Mouse (Mus musculus) liver (tissue): Measurements from ENCODE around the gene Abi1.
"Not testable (repeated sequence)": the region's sequence is repeated elsewhere in the genome, so short reads cannot be mapped to it uniquely, and the experiment has no call there.

Experiments used
- DNase-seq: peaks from one replicate; pipeline ENCODE4 v3.0.0-alpha.2; 2020; ENCODE audit warnings: mixed read lengths

Abi1 gene

GRCm38 (mm10) chr2:23040001-23040646 is at the start of gene Abi1:
Abi1 (minus strand) TSS chr2:23040241.
- DNase-seq = peak; percentile 93

- DNase-seq = no peak
Observed at GRCm38 (mm10) chr2:23084540-23084939, 44.5 kb upstream of the Abi1 start.

DNA sequence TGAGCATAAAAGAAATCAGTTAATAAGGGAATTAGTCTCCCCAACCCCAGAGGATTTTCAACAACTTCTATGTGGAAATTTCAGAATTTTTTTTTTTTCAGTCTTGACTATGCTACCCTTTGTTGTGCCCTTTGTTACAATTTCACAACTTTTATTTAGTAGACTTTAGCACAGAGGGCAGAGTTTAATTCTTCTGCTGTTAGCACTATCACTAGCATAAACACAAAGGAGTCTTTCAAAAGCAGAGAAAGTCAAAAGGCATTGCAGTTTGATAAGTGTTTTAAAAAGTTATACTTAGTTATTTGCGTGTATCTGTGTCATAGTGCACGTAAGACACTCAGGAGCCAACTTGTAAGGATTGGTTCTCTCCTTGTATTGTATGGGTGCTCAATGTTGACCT is 38.5 kb upstream of the Abi1 start:
- DNase-seq = no peak

- DNase-seq = no peak
Observed at GRCm38 (mm10) chr2:23077693-23078092, 37.7 kb upstream of the Abi1 start.

GRCm38 (mm10) chr2:23076783-23077182 is 36.7 kb upstream of the Abi1 start:
- no peak for DNase-seq

GRCm38 (mm10) chr2:23075846-23076245 is 35.8 kb upstream of the Abi1 start:
- DNase-seq = no peak

DNA sequence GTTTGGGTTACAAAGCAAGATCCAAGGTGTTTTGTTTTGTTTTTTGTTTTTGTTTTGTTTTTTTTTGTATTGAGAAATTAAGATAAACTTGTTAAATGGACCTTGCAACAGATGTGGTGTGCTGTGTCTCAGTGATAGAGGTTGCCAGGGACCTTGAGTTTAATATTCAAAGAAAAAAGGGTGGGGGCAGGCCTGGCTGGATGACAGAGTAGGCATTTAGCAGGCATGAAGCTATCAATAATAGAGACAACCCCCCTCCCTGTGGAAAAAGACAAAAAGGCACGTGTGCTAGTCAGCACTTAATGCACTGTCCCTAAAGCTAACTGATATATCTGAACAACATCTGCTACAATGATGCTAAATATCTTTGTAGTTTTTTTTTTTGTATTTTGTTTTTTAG is 31.4 kb upstream of the Abi1 start:
- no peak for DNase-seq

- no peak for DNase-seq
Observed at GRCm38 (mm10) chr2:23070491-23070890, 30.4 kb upstream of the Abi1 start.

GRCm38 (mm10) chr2:23068894-23069744 is 29.1 kb upstream of the Abi1 start:
- peak; percentile 95 for DNase-seq

DNA sequence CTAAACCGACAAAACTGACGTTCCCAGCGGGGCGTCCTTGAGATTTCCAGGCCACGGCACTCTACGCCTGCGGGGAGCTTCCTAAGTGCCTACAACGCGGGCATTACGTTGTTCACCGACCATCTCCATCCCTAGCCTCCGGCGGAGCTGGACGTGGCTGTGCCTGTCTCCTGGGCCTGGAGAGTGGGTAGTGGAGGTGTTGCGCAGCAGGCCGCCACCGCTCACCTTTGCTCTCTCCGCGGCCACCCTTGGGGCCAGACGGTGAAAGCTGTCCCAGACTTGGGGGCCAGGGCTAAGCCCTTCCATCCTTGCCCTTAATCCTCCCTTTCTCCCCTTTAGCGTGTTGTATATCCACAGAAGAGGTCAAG is 28.3 kb upstream of the Abi1 start:
- DNase-seq = peak; percentile 50

- DNase-seq = peak; percentile 95
Observed at GRCm38 (mm10) chr2:23067552-23068369, 27.7 kb upstream of the Abi1 start, which contains the start of gene Acbd5. Acbd5 (plus strand) TSS chr2:23068167.

GRCm38 (mm10) chr2:23052523-23052922 is 12.5 kb upstream of the Abi1 start:
- peak; percentile 31 for DNase-seq

DNA sequence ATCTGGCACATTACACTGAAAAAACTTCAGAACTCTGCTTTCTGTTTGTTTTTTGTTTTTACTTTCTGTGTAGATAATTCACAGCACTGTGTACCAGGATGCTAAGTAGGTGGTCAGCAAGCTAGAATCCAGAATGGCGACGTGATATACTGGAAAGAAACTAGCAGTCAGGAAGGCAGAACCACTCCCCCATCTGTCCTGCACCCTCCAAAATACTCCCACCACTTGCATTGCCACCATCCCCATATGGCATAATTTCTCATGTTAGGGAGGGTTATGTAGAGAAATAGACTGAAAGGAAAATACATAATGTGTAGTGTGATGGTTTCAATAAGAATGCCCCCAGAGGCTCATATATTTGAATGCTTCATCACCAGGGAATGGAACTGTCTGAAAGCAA is 11.8 kb upstream of the Abi1 start:
- no peak for DNase-seq

DNA sequence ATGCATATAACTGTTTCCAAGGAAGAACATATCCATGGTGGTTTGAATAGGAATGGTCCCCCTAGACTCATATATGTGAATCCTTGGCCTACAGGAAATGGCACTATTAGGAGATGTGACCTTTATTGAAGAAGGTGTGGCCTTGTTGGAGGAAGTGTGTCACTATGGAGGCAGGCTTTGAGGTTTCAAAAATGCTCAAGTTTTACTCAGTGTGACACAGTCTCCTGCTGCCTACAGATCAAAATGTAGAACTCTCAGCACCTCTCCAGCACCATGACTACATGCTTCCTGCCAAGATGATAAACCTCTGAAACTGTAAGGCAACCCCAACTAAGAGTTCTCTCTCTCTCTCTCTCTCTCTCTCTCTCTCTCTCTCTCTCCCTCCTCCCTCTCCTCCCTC is 8.0 kb upstream of the Abi1 start:
- no peak for DNase-seq

GRCm38 (mm10) chr2:23045703-23046102 is 5.7 kb upstream of the Abi1 start:
- no peak for DNase-seq

DNA sequence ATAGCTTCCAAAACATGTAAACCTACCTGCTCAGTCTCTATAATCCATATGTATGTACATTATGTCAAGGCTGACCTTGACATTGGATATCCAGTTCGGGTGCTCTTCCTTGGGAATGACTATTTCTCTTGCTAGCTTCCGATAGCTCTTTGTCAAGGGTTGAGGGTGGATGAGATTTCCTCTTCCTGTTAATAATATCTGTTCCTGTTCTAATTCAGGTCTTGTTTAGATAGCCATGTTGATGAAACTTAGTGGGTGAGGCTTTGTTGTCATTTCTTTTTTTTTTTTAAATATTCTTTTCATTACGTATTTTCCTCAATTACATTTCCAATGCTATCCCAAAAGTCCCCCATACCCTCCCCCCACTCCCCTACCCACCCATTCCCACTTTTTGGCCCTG is 2.1 kb upstream of the Abi1 start:
- no peak for DNase-seq

GRCm38 (mm10) chr2:23041457-23041856 is 1.4 kb upstream of the Abi1 start:
- no peak for DNase-seq

DNA sequence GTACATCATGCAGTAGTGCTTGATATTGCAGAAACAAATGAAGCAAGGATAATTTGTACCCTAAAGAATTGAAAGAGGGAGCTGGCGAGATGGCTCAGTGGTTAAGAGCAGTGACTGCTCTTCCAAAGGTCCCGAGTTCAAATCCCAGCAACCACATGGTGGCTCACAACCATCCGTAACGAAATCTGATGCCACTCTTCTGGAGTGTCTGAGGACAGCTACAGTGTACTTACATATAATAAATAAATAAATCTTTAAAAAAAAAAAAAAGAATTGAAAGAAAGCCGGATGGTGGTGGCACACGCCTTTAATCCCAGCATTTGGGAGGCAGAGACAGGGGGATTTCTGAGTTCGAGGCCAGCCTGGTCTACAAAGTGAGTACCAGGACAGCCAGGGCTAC is 649 bp upstream of the Abi1 start:
- not testable (repeated sequence) for DNase-seq

DNA sequence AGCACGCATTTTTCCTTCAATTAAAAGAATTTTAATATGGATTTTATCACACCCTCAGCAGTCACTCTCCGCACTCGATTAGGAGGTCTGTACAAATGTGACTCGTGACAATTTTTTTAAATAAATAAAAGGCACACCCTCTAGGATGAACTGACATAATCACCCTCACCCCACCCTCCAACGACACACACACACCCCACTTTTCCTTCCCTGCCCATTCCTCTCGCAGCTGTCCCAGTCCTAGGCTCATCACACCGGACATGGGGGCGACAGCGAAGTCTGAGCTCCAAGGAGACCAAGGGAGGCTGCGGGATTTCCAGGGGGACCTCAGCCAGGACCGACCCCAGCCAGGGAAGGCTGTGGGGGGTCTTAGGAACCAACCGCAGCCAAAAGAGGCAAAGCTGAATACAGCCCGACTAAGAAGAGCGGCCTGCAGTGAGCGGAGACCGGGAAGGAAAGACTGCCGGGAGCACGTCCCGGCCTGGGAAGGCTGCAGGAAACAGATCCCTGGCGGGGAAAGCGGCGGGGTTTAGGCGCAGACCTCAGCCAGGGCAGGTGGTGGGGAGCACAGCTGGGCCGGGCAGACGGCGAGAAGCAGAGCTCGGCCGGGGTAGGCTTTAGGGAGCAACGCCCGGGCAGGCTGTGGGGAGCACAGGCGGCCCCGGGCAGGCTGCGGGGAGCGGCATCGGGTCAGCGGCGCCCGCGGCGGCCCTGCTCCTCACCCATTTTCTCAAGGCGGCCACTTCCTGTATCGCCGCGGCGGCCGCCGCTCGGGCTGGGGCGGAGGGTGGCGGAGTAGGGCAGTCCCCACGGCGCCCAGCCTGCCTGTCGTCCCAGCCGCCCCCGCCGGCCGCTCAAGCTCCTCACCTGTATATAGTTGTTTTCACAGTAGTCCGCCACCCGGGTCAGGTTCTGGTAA is 700 bp downstream of the Abi1 start:
- DNase-seq = peak; percentile 73

DNA sequence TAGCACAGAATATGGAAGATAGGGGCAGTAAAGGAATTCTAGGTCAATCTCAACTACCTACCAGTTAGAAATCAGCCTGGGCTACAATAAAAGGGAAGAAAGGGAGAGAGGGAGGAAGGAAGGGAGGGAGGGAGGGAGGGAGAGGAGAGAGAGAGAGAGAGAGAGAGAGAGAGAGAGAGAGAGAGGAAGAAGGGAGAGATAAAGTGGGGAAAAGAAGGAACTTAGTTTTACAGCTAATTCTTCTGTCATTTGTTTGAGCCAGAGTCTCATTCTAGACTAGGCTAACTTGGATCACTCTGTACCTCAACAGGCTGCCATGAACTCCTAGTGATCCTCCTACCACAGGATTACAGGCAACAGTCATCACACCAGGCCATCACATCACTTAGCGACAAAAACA is 4.6 kb downstream of the Abi1 start:
- no peak for DNase-seq

DNA sequence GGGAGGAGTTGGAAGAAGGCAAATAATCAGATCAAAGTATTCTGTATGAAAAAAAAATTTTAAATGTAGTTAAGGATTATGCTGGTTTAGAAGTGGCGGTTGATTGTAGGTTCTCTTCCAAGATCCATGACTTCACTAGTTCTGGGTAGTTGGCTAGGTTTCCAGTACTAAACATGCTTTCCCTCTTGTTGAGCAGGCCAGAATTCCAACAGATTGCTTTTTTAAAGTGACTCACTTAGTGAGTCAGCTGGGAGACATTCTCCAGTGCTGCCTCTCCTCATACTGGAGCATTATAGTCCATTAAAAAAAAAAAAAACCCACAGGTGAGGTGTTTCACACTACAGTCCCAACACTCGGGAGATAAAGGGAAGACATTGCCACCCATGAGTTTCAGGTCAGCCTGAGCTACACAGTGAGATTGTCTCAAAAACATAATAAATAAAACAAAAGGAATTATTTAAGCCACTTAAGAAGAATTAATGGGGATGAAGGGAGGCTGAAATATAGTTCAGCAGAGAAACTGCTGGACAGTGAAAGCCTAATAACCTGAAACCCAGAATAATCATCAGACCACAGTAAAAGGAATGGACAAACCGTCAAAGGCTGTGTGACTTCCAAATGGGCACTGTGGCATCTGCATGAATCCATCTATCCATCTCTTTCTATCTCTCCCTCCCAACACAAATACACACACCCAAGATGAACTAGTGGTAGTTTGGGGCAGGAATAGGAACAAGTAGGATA is 5.2 kb downstream of the Abi1 start:
- no peak for DNase-seq

DNA sequence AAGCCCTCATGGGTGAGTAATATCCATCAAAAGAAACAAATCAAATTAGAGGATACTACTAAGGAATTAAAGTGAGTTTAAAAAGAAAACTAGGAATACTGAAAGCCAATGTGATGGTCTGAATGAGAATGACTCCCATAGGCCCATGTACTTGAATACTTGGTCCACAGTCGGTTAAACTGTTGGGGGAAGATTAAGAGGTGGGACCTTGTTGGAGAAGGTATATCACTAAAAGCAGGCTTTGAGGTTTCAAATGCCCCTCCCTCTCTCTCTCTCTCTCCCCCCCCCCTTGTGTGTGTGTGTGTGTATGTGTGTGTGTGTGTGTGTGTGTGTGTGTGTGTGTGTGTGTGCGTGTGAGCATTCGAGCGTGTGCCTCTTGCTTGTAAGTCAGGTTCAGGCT is 9.4 kb downstream of the Abi1 start:
- no peak for DNase-seq
